Mouse (Mus musculus): ENCODE measurements around the gene Mcam. TPM values are rescaled to one million over a fixed set of nuclear protein-coding genes. Genes with fewer than 3 reads are reported as not detected.

Mcam gene
- polyA plus RNA-seq, 1 experiment from 2014 or later: 9.6 TPM

DNA sequence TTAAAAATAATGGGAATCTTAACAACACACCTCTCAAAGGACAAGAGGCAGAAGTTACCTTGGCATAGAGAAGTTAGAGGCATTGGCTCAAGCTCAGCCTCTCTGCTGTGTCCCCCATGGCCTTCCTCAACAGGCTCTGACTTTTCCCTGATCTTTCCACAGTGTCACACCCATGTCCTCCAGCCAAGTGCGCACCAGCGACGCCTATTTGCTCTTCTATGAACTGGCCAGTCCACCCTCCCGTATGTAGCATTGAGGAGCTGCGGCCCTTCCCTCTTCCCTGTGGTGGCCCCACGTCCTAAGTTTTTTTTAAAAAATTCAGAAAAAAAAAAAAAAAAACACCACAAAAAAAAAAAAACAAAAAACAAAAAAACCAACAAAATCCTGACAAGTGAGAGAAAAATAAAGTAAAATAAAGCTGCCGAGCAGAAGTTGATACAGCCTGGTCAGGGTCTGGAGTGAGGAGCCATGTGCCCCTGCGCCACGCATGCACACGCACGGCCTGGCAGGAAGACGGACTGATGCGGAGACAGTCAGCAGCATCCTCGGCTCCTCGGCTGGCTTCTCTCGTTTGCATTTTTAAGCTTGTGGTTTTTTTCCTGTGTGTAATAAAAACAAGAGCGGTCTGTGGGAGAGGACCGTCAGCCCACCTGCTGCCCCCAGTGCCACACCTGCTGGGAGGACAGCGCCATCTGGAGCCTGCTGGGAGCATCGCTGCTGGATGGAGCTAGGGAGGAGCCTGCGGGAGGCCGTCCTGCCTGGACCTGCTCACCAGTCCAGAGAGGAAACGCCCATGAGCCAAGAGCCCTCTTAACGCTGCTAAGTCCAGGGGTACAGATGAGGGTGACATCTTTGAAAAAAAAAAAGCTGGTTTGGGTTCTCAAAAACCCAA lies 40.4 kb upstream of the Mcam start:
- Histone ChIP-seq H3K4me2 (ENCODE audit: low read length) (peak overlapping the region; percentile 57), H3K27ac (ENCODE audit: low read length) (no peak overlapping the region), H3K9me3 (replicated peaks; ENCODE audit: control insufficient read depth, low read length, poor library complexity, severe bottlenecking) (no peaks in the 10 kb centered on the region), H3K36me3 (ENCODE audit: control insufficient read depth, insufficient read depth, low read length) (no peaks in the 10 kb centered on the region), H3K9ac (ENCODE audit: low read depth, low read length) (peak overlapping the region; percentile 42), H3K27me3 (ENCODE audit: control insufficient read depth, insufficient read depth, low read depth, low read length) (no peaks in the 10 kb centered on the region; the same call in 1 of the 2 replicates), H3K4me3 (ENCODE audit: low read depth, low read length) (peak overlapping the region; percentile 24), H3K4me1 (ENCODE audit: control insufficient read depth, insufficient read depth, low read length) (peaks cover 9% of the 10 kb centered on the region)
- peak; percentile 40; the same call in 1 of the 2 replicates for ATAC-seq
- 27% methylated on average over 24 of the region's 24 CpGs for WGBS

DNA sequence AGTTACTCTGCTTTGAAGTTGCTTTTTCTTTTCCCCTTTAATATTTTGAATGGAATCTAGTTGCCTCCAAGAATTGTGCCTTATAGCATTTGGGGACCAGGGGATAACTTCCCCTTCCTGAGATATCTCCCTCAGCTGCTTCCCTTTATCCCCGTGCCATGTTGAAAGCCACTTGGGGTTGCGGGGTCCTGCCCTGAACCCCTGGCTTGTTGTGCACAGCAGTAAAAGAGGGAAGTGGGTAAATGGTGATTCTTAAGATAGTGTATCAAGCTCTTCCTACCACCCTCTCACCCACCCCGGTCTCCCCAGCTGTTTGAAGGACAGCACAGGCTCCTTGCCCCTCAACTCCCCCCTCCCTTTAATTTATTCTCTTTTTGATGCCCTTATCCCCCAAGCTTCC lies 39.5 kb upstream of the Mcam start:
- H3K27ac ChIP-seq (ENCODE audit: low read length): no peak overlapping the region
- ATAC-seq: no peak
- 85% methylated on average over 3 of the region's 3 CpGs for WGBS

DNA sequence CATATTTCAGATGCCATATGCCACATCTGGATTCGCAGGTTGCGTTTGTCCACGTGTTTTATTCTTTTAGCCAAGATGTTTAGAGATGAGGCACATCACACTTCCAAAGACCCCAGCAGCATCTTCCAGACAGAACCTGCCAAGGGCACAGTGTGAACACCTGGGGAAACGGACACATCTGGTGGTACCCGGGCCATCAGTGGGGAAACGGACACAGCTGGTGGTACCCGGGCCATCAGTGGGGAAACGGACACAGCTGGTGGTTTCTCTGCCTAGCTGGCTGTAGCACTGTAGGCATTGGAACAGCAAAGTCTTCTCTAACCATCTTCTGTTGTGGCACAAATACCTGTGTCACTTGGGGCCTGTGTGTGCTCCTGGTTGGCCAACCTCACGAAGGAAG lies 38.5 kb upstream of the Mcam start:
- Histone ChIP-seq H3K4me2 (ENCODE audit: low read length) (no peak overlapping the region), H3K4me3 (ENCODE audit: low read depth, low read length) (no peak overlapping the region), H3K36me3 (ENCODE audit: control insufficient read depth, insufficient read depth, low read length) (no peaks in the 10 kb centered on the region), H3K27ac (ENCODE audit: low read length) (no peak overlapping the region), H3K4me1 (ENCODE audit: control insufficient read depth, insufficient read depth, low read length) (peaks cover 9% of the 10 kb centered on the region), H3K27me3 (ENCODE audit: control insufficient read depth, insufficient read depth, low read depth, low read length) (no peaks in the 10 kb centered on the region), H3K9me3 (replicated peaks; ENCODE audit: control insufficient read depth, low read length, poor library complexity, severe bottlenecking) (no peaks in the 10 kb centered on the region), H3K9ac (ENCODE audit: low read depth, low read length) (no peak overlapping the region)
- ATAC-seq: no peak
- WGBS: 88% methylated on average over 9 of the region's 9 CpGs

More for the DNA sequence above, 39.5 kb upstream of the Mcam start:
- no peak overlapping the region for H3K4me3 ChIP-seq (ENCODE audit: low read depth, low read length)
- peaks cover 9% of the 10 kb centered on the region for H3K4me1 ChIP-seq (ENCODE audit: control insufficient read depth, insufficient read depth, low read length)
- no peak overlapping the region for H3K9ac ChIP-seq (ENCODE audit: low read depth, low read length)
- H3K36me3 ChIP-seq (ENCODE audit: control insufficient read depth, insufficient read depth, low read length): no peaks in the 10 kb centered on the region
- H3K27me3 ChIP-seq (ENCODE audit: control insufficient read depth, insufficient read depth, low read depth, low read length): no peaks in the 10 kb centered on the region
- H3K4me2 ChIP-seq (ENCODE audit: low read length): no peak overlapping the region
- no peaks in the 10 kb centered on the region for H3K9me3 ChIP-seq (replicated peaks; ENCODE audit: control insufficient read depth, low read length, poor library complexity, severe bottlenecking)

DNA sequence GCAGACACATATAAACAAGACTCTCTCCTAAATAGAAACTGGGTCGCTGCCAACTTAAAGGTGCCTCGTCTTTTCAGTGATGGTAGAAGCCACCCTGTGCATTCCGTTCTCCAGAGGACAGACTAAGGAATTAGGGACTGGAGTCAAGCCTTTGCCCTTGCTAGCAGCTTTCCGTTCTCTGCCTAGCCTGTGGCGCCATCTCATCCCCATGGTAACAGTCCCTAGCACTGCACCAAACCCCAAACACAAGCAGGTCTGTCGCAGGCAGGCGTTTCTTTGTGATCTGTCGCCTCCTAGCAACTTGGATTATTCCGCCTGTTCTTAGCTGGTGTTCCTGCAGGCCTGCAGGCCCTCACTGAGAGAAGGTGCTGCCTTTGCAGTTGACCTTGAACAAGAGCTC lies 37.7 kb upstream of the Mcam start:
- Histone ChIP-seq H3K4me1 (ENCODE audit: control insufficient read depth, insufficient read depth, low read length) (peaks cover 9% of the 10 kb centered on the region), H3K9ac (ENCODE audit: low read depth, low read length) (no peak overlapping the region), H3K27me3 (ENCODE audit: control insufficient read depth, insufficient read depth, low read depth, low read length) (no peaks in the 10 kb centered on the region), H3K36me3 (ENCODE audit: control insufficient read depth, insufficient read depth, low read length) (no peaks in the 10 kb centered on the region), H3K9me3 (replicated peaks; ENCODE audit: control insufficient read depth, low read length, poor library complexity, severe bottlenecking) (no peaks in the 10 kb centered on the region), H3K27ac (ENCODE audit: low read length) (peak overlapping the region; percentile 50; the same call in 1 of the 2 replicates), H3K4me2 (ENCODE audit: low read length) (no peak overlapping the region), H3K4me3 (ENCODE audit: low read depth, low read length) (no peak overlapping the region)
- peak; percentile 75 for ATAC-seq
- WGBS: 8% methylated on average over 9 of the region's 9 CpGs

GRCm38 (mm10) chr9:44101490-44101889 lies 32.8 kb upstream of the Mcam start, which contains the start of gene Mfrp:
Gene Mfrp, plus strand, starts transcription at chr9:44101729.
- Histone ChIP-seq H3K4me3 (ENCODE audit: low read depth, low read length) (no peak within 1 kb of the TSS), H3K36me3 (ENCODE audit: control insufficient read depth, insufficient read depth, low read length) (no peaks in the 10 kb centered on the region), H3K4me1 (ENCODE audit: control insufficient read depth, insufficient read depth, low read length) (peaks cover 4% of the 10 kb centered on the region), H3K9me3 (replicated peaks; ENCODE audit: control insufficient read depth, low read length, poor library complexity, severe bottlenecking) (no peaks in the 10 kb centered on the region), H3K27me3 (ENCODE audit: control insufficient read depth, insufficient read depth, low read depth, low read length) (no peaks in the 10 kb centered on the region), H3K27ac (ENCODE audit: low read length) (no peak within 1 kb of the TSS), H3K4me2 (ENCODE audit: low read length) (no peak within 1 kb of the TSS), H3K9ac (ENCODE audit: low read depth, low read length) (no peak within 1 kb of the TSS)
- WGBS: 36% methylated on average over 9 of the region's 9 CpGs
- ATAC-seq: no peak

- H3K9ac ChIP-seq (ENCODE audit: low read depth, low read length): no peak overlapping the region
- WGBS: 94% methylated on average over 7 of the region's 7 CpGs
- no peak overlapping the region for H3K4me2 ChIP-seq (ENCODE audit: low read length)
- H3K9me3 ChIP-seq (replicated peaks; ENCODE audit: control insufficient read depth, low read length, poor library complexity, severe bottlenecking): no peaks in the 10 kb centered on the region
- no peaks in the 10 kb centered on the region for H3K36me3 ChIP-seq (ENCODE audit: control insufficient read depth, insufficient read depth, low read length)
- no peaks in the 10 kb centered on the region for H3K27me3 ChIP-seq (ENCODE audit: control insufficient read depth, insufficient read depth, low read depth, low read length)
- H3K27ac ChIP-seq (ENCODE audit: low read length): no peak overlapping the region
- ATAC-seq: no peak
- H3K4me3 ChIP-seq (ENCODE audit: low read depth, low read length): no peak overlapping the region
- H3K4me1 ChIP-seq (ENCODE audit: control insufficient read depth, insufficient read depth, low read length): peaks cover 29% of the 10 kb centered on the region
These were observed 29.4 kb upstream of the Mcam start for GRCm38 (mm10) chr9:44104881-44105280.

- no peak overlapping the region for H3K4me3 ChIP-seq (ENCODE audit: low read depth, low read length)
- H3K9ac ChIP-seq (ENCODE audit: low read depth, low read length): no peak overlapping the region
- no peak overlapping the region for H3K4me2 ChIP-seq (ENCODE audit: low read length)
- no peaks in the 10 kb centered on the region for H3K36me3 ChIP-seq (ENCODE audit: control insufficient read depth, insufficient read depth, low read length)
- WGBS: 90% methylated on average over 10 of the region's 10 CpGs
- ATAC-seq: no peak
- no peaks in the 10 kb centered on the region for H3K9me3 ChIP-seq (replicated peaks; ENCODE audit: control insufficient read depth, low read length, poor library complexity, severe bottlenecking)
- H3K4me1 ChIP-seq (ENCODE audit: control insufficient read depth, insufficient read depth, low read length): peaks cover 38% of the 10 kb centered on the region
- H3K27ac ChIP-seq (ENCODE audit: low read length): no peak overlapping the region
- no peaks in the 10 kb centered on the region for H3K27me3 ChIP-seq (ENCODE audit: control insufficient read depth, insufficient read depth, low read depth, low read length)
These were observed 28.5 kb upstream of the Mcam start for GRCm38 (mm10) chr9:44105781-44106180.

GRCm38 (mm10) chr9:44106182-44106581 lies 28.1 kb upstream of the Mcam start:
- H3K36me3 ChIP-seq (ENCODE audit: control insufficient read depth, insufficient read depth, low read length): no peaks in the 10 kb centered on the region
- WGBS: 91% methylated on average over 7 of the region's 7 CpGs
- no peak for ATAC-seq
- H3K4me3 ChIP-seq (ENCODE audit: low read depth, low read length): no peak overlapping the region
- no peak overlapping the region for H3K27ac ChIP-seq (ENCODE audit: low read length)
- no peaks in the 10 kb centered on the region for H3K9me3 ChIP-seq (replicated peaks; ENCODE audit: control insufficient read depth, low read length, poor library complexity, severe bottlenecking)
- H3K27me3 ChIP-seq (ENCODE audit: control insufficient read depth, insufficient read depth, low read depth, low read length): no peaks in the 10 kb centered on the region
- no peak overlapping the region for H3K9ac ChIP-seq (ENCODE audit: low read depth, low read length)
- H3K4me2 ChIP-seq (ENCODE audit: low read length): no peak overlapping the region
- peaks cover 38% of the 10 kb centered on the region for H3K4me1 ChIP-seq (ENCODE audit: control insufficient read depth, insufficient read depth, low read length)

GRCm38 (mm10) chr9:44106596-44106995 lies 27.7 kb upstream of the Mcam start:
- Histone ChIP-seq H3K4me1 (ENCODE audit: control insufficient read depth, insufficient read depth, low read length) (peaks cover 38% of the 10 kb centered on the region), H3K4me3 (ENCODE audit: low read depth, low read length) (no peak overlapping the region), H3K27me3 (ENCODE audit: control insufficient read depth, insufficient read depth, low read depth, low read length) (no peaks in the 10 kb centered on the region), H3K27ac (ENCODE audit: low read length) (peak overlapping the region; percentile 19), H3K9me3 (replicated peaks; ENCODE audit: control insufficient read depth, low read length, poor library complexity, severe bottlenecking) (no peaks in the 10 kb centered on the region), H3K9ac (ENCODE audit: low read depth, low read length) (no peak overlapping the region), H3K4me2 (ENCODE audit: low read length) (no peak overlapping the region), H3K36me3 (ENCODE audit: control insufficient read depth, insufficient read depth, low read length) (no peaks in the 10 kb centered on the region)
- ATAC-seq: no peak
- WGBS: 48% methylated on average over 4 of the region's 4 CpGs

Data from midbrain, embryonic 16.5 days (tissue).